Mouse (Mus musculus) hindbrain, postnatal 0 days (tissue): ENCODE measurements around the gene Islr. TPM values are rescaled to one million over a fixed set of nuclear protein-coding genes. Genes with fewer than 3 reads are reported as not detected.

Source experiments
- ATAC-seq: fragments of 200-750 bp; cut with Nextera tagmentation; 2 replicates; pipeline ENCODE4 v1.8.0; 2017; ENCODE audit warnings: mild to moderate bottlenecking, moderate TSS enrichment, moderate library complexity
- DNase-seq: peaks from one replicate; pipeline ENCODE4 v3.0.0-alpha.2; 2015; ENCODE audit warnings: low spot score
- H3K27ac ChIP-seq: fragments of 300-500 bp; sonication (generic); 2 replicates; pipeline ENCODE4 v1.5.1; 2014; ENCODE audit warnings: mild to moderate bottlenecking
- H3K27me3 ChIP-seq: fragments of 300-500 bp; sonication (generic); 2 replicates; pipeline ENCODE4 v1.6.1; 2014; ENCODE audit warnings: low read length, mixed read lengths; ENCODE audit not compliant: insufficient read depth
- H3K36me3 ChIP-seq: fragments of 300-500 bp; sonication (generic); 2 replicates; pipeline ENCODE4 v1.6.1; 2014; ENCODE audit warnings: low read length, mixed read lengths; ENCODE audit not compliant: insufficient read depth
- H3K4me1 ChIP-seq: fragments of 300-500 bp; sonication (generic); 2 replicates; pipeline ENCODE4 v1.6.1; 2014; ENCODE audit warnings: antibody characterized with exemption, low read length, mixed read lengths; ENCODE audit not compliant: insufficient read depth
- H3K4me2 ChIP-seq: fragments of 300-500 bp; sonication (generic); 2 replicates; pipeline ENCODE4 v1.6.1; 2014; ENCODE audit warnings: low read depth, mild to moderate bottlenecking, low read length, moderate library complexity, mixed read lengths
- H3K4me3 ChIP-seq: fragments of 300-500 bp; sonication (generic); 2 replicates; pipeline ENCODE4 v1.5.1; 2014; ENCODE audit warnings: low read length
- H3K9ac ChIP-seq: fragments of 300-500 bp; sonication (generic); replicated peaks from 2 replicates; pipeline ENCODE4 v1.6.1; 2014; ENCODE audit warnings: mild to moderate bottlenecking, low read length, moderate library complexity, mixed read lengths
- H3K9me3 ChIP-seq: fragments of 300-500 bp; sonication (generic); 2 replicates; pipeline ENCODE4 v1.6.1; 2016; ENCODE audit warnings: low read length, mixed read lengths
- CTCF ChIP-seq: IDR thresholded peaks from 2 replicates; pipeline ENCODE4 v1.5.1; 2016; ENCODE audit warnings: antibody characterized with exemption, control low read depth, low read depth
- WGBS: fragments of 180-500 bp; shearing (Covaris S2); extraction: QIAGEN DNeasy Blood & Tissue Kit; methylation state at CpG from one replicate; pipeline ENCODE4 v1.1.7; 2014; 5-methylcytosine and 5-hydroxymethylcytosine counted together
- polyA plus RNA-seq: library from polyadenylated mRNA; unstranded; fragments of >200 nt; fragmentation: Nextera tagmentation; extraction: Ambion mirVana; gene quantifications from 2 replicates; pipeline ENCODE4 v1.2.1, GENCODE M21; 2015
- total RNA-seq: library from RNA; depleted of rRNA; stranded (reverse); fragments of >200 nt; gene quantifications from 2 replicates; pipeline ENCODE4 v1.2.3, GENCODE M21; 2014

The Islr gene
- total and polyA plus RNA-seq, 2 experiments from 2014 or later: 33.5 to 72.8 TPM

GRCm38 (mm10) chr9:58163146-58163545 lies 41.0 kb downstream of the Islr start:
- Histone ChIP-seq H3K27ac (no peak overlapping the region), H3K27me3 (no peaks in the 10 kb centered on the region), H3K4me2 (no peak overlapping the region), H3K36me3 (no peaks in the 10 kb centered on the region), H3K4me3 (no peak overlapping the region), H3K4me1 (peaks cover 3% of the 10 kb centered on the region; the same call in 1 of the 2 replicates), H3K9ac (no peak overlapping the region), H3K9me3 (no peaks in the 10 kb centered on the region)
- WGBS: 82% methylated on average over 5 of the region's 5 CpGs
- no peak for ATAC-seq
- DNase-seq: no peak
- no peak for TF ChIP-seq CTCF

- no peak for TF ChIP-seq CTCF
- ATAC-seq: no peak
These were observed 41.9 kb downstream of the Islr start for GRCm38 (mm10) chr9:58162173-58162572.

GRCm38 (mm10) chr9:58160315-58160714 lies 43.8 kb downstream of the Islr start:
- DNase-seq: no peak
- Histone ChIP-seq H3K9me3 (no peaks in the 10 kb centered on the region), H3K36me3 (no peaks in the 10 kb centered on the region), H3K9ac (no peak overlapping the region), H3K27me3 (no peaks in the 10 kb centered on the region), H3K27ac (no peak overlapping the region), H3K4me3 (no peak overlapping the region), H3K4me1 (peaks cover 10% of the 10 kb centered on the region; the same call in 1 of the 2 replicates), H3K4me2 (no peak overlapping the region)
- TF ChIP-seq CTCF: no peak
- WGBS: 73% methylated on average over 5 of the region's 5 CpGs
- no peak for ATAC-seq

More at GRCm38 (mm10) chr9:58162173-58162572, 41.9 kb downstream of the Islr start:
- Histone ChIP-seq H3K9me3 (no peaks in the 10 kb centered on the region), H3K9ac (no peak overlapping the region), H3K27me3 (no peaks in the 10 kb centered on the region), H3K36me3 (no peaks in the 10 kb centered on the region), H3K4me2 (no peak overlapping the region), H3K4me3 (no peak overlapping the region), H3K4me1 (0 out of 2 replicates have a peak, but pooled peaks cover 3% of the 10 kb centered on the region), H3K27ac (no peak overlapping the region)
- 85% methylated on average over 3 of the region's 3 CpGs for WGBS
- DNase-seq: no peak

- no peaks in the 10 kb centered on the region for H3K36me3 ChIP-seq
- H3K4me3 ChIP-seq: no peak overlapping the region
- 54% methylated on average over 4 of the region's 4 CpGs for WGBS
- H3K9me3 ChIP-seq: no peaks in the 10 kb centered on the region
- no peaks in the 10 kb centered on the region for H3K27me3 ChIP-seq
- no peak overlapping the region for H3K9ac ChIP-seq
- no peak for DNase-seq
- peaks cover 11% of the 10 kb centered on the region; the same call in 1 of the 2 replicates for H3K4me1 ChIP-seq
- no peak overlapping the region for H3K4me2 ChIP-seq
- ATAC-seq: no peak
- H3K27ac ChIP-seq: no peak overlapping the region
- TF ChIP-seq CTCF: no peak
These were observed 44.3 kb downstream of the Islr start for GRCm38 (mm10) chr9:58159855-58160254.

GRCm38 (mm10) chr9:58158541-58159311 lies 45.4 kb downstream of the Islr start:
- Histone ChIP-seq H3K9ac (no peak overlapping the region), H3K4me1 (peaks cover 11% of the 10 kb centered on the region; the same call in 1 of the 2 replicates), H3K27ac (peak overlapping the region; percentile 65; the same call in 1 of the 2 replicates), H3K4me2 (peak overlapping the region; percentile 23; the same call in 1 of the 2 replicates), H3K9me3 (no peaks in the 10 kb centered on the region), H3K4me3 (no peak overlapping the region), H3K27me3 (no peaks in the 10 kb centered on the region), H3K36me3 (no peaks in the 10 kb centered on the region)
- DNase-seq (peak; percentile 53), ATAC-seq (peak; percentile 41; the same call in 1 of the 2 replicates)
- no peak for TF ChIP-seq CTCF
- 41% methylated on average over 7 of the region's 7 CpGs for WGBS

GRCm38 (mm10) chr9:58157838-58158237 lies 46.3 kb downstream of the Islr start:
- Histone ChIP-seq H3K4me1 (peaks cover 11% of the 10 kb centered on the region; the same call in 1 of the 2 replicates), H3K27me3 (no peaks in the 10 kb centered on the region), H3K9me3 (no peaks in the 10 kb centered on the region), H3K4me3 (no peak overlapping the region), H3K36me3 (no peaks in the 10 kb centered on the region), H3K27ac (peak overlapping the region; percentile 65; the same call in 1 of the 2 replicates), H3K4me2 (peak overlapping the region; percentile 23), H3K9ac (no peak overlapping the region)
- TF ChIP-seq CTCF: no peak
- DNase-seq: peak; percentile 33
- ATAC-seq: peak; percentile 15; the same call in 1 of the 2 replicates
- 68% methylated on average over 13 of the region's 13 CpGs for WGBS
